Mouse (Mus musculus): ENCODE measurements around the gene Hba-x. TPM values are rescaled to one million over a fixed set of nuclear protein-coding genes. Genes with fewer than 3 reads are reported as not detected.
"Not testable (repeated sequence)": the region's sequence is repeated elsewhere in the genome, so short reads cannot be mapped to it uniquely, and the experiment has no call there.

The Hba-x gene
- total RNA-seq, 2 experiments from 2014 or later = not detected

DNA sequence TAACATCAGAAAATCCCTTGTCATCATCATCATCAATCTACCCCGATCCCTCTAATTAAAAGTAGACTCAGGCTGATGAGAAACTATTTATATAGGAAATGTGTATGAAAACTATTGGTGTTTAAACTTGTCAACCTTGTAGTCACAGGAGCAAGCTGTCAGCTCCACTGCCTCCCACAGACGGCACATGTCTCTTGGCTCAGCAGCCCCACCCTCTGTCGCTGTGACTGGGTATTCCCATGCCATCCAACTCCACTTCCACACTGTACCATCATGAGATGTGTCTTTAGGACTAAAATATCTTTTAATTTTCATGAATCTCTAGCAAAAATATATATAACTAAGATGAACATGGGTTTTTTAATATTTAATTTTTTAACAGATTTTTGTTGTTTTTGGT is 27.9 kb upstream of the Hba-x start:
- no peak for DNase-seq (ENCODE audit: low spot score in 2 of 2)

GRCm38 (mm10) chr11:32250880-32251763 is 25.1 kb upstream of the Hba-x start:
- DNase-seq (ENCODE audit: low spot score in 2 of 2) = no peak

GRCm38 (mm10) chr11:32253121-32253520 is 23.1 kb upstream of the Hba-x start:
- no peak for DNase-seq (ENCODE audit: low spot score in 2 of 2)

DNA sequence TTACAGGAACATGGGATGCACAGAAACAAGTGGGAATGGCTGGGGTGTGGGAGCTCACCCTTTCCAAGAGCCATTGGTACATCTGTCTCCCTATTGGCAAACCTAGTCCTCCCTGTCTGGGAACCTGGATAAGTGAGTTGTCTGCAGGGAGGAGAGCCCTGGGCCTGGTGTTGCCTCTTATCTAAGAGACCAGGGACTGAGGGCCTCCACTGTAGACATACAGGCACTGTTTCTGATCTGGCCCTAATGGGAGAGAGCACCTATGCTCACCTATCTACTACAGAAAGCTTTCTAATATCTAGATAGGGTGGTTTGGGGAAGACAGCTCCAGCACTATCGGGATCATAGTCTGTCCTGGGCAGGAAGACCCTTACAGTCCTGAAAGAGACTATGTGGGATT is 20.1 kb upstream of the Hba-x start:
- no peak for DNase-seq (ENCODE audit: low spot score in 2 of 2)

- no peak for DNase-seq (ENCODE audit: low spot score in 2 of 2)
These were observed 19.6 kb upstream of the Hba-x start for GRCm38 (mm10) chr11:32256566-32256965.

DNA sequence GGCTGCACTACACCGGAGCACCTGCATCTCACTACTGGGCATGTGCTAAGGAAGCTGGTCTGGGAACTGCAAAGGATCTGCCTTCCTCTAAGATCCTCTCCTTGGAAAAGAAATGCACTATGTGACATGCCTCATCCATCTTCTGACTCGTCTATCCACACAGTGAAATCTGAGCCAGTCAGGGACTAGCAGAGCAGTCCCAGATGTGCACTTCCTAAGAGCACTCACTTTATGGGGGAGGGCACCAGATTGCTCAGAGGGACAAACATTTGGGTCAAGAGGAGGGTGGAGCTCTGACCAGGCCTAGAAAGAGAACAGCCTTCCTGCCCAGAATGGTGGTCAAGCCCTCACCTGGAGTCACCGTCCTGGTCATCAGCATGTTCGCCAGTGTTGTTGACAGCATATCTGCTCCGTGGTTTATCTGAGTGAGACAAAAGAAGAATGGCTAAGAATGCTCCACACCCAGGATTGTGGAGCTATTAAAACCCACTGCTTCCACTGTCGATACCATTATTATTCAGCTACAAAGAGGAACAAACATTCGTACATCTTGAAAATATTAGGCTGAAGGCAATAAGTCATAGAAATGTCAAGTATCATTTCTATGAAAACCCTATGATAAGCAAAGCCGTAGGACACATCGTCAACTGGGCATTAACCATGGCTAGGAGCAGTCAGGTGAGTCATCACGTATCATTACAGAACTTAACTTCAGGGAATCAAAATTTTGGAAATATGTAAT is 13.4 kb upstream of the Hba-x start:
- DNase-seq (ENCODE audit: low spot score in 2 of 2) = no peak

DNA sequence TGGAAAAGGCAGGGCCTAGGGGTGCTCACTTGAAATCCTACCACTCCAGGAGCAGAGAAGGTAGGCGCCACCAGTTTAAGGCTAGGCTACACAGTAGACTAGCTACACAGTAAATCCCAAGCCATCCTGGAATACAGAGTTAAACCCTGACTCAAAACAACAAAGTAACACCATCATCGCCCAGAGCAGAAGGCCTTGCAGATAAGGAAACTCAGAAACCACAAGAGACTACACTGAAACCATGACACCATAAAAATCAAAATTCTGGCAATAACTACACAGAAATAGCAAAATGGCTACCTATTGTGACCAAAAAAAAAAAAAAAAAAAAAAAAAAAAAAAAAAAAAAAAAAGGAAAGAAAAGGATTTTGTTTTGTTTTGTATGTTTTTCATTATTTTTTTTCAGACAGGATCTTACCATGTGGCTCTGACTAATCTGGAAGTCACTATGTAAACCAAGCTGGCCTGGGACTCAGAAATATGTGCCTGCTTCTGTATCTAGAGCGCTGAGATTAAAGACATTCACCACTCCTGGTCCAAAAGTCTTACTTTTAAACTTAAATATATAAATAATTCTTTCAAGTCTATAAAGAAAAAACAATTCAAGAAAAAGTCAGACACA is 11.0 kb upstream of the Hba-x start:
- DNase-seq (ENCODE audit: low spot score in 2 of 2) = no peak

DNA sequence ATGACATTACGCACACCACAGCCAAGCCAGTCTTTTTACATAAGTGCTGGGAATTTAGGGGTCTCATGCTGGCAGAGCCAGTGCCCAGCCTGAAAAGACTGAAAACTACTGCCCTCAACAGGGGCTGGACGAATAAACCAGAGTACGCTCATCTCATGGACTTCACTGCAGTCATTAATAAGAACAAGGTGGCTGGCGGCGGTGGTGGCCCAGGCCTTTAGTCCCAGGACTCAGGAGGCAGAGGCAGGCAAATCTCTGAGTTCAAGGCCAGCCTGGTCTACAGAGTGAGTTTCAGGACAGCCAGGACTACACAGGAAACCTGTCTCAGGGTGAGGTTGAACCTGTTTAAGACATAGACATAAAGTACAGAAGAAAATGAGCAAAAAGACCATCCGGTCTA is 10.0 kb upstream of the Hba-x start:
- DNase-seq (ENCODE audit: low spot score in 2 of 2) = no peak

- DNase-seq (ENCODE audit: low spot score in 2 of 2) = no peak
These were observed 9.4 kb upstream of the Hba-x start for GRCm38 (mm10) chr11:32266776-32267175.

GRCm38 (mm10) chr11:32267188-32267884 is 8.9 kb upstream of the Hba-x start, which contains the start of gene Nprl3:
TSS of gene Nprl3 (minus strand) at chr11:32267707.
- DNase-seq (ENCODE audit: low spot score in 2 of 2) = peak; percentile 97

DNA sequence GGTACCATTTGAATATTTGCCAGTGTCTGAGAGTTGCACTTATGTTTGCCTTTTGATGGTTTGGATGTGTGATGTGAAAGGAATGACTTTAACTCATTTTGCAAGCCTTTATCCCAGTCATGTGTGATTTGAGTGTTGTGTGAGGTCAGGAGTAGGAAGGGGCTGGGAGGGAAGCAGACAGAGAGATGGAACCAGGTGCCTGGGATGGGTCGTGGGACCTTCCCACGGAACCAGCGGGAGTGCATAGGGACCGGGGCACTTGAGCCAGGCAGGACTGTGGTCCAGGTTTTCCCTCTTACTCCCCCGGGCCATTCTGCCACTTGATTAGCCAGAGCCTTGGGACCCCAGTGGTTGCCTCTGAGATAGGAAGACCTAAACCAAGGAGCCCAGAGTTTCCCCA is 8.2 kb upstream of the Hba-x start:
- DNase-seq (ENCODE audit: low spot score in 2 of 2) = no peak

DNA sequence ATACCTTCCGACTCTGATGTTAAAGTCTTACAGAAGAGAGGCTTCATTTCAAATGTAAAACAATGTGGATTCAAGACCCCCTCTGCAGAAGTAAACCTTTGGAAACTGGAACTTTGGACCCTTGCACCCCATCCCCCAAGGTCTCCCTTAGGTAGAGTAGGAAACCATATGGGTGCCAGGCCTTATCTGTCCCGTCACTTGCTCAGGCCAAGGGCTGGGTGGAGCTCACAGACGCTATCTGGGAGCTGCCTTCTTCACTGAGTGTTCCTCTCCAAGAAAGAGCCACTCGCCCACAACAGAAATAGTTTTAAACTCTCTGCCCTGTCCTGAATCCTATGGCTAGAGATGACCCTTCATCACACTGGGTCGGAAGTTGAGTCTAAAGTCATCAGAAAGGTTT is 7.2 kb upstream of the Hba-x start:
- DNase-seq (ENCODE audit: low spot score in 2 of 2) = no peak

DNA sequence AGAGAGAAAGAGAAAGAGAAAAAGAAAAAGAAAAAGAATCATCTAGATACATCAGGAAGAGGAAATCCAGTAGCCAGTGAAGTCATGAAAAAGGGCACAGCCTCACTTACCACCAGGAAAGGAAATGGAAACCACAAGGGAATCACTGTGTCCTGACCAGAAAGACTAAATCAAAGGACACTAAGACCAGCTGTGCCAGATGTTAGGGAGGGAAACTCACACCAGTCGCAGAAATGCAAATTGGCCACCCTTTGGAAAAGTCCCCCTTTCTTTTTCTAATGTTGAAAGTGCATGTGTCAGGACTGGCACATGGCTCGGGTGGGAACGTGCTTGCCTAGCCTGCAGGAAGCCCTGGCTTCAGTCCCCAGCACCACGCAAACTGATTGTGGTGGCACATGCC is 5.0 kb upstream of the Hba-x start:
- DNase-seq (ENCODE audit: low spot score in 2 of 2) = no peak

GRCm38 (mm10) chr11:32277736-32278457 is 1.7 kb downstream of the Hba-x start:
- DNase-seq (ENCODE audit: low spot score in 2 of 2) = no peak

- DNase-seq (ENCODE audit: low spot score in 2 of 2) = no peak
These were observed 2.3 kb downstream of the Hba-x start for GRCm38 (mm10) chr11:32278458-32278957.

GRCm38 (mm10) chr11:32280646-32281045 is 4.4 kb downstream of the Hba-x start:
- no peak for DNase-seq (ENCODE audit: low spot score in 2 of 2)

GRCm38 (mm10) chr11:32281416-32282144 is 5.4 kb downstream of the Hba-x start:
- DNase-seq (ENCODE audit: low spot score in 2 of 2) = no peak

DNA sequence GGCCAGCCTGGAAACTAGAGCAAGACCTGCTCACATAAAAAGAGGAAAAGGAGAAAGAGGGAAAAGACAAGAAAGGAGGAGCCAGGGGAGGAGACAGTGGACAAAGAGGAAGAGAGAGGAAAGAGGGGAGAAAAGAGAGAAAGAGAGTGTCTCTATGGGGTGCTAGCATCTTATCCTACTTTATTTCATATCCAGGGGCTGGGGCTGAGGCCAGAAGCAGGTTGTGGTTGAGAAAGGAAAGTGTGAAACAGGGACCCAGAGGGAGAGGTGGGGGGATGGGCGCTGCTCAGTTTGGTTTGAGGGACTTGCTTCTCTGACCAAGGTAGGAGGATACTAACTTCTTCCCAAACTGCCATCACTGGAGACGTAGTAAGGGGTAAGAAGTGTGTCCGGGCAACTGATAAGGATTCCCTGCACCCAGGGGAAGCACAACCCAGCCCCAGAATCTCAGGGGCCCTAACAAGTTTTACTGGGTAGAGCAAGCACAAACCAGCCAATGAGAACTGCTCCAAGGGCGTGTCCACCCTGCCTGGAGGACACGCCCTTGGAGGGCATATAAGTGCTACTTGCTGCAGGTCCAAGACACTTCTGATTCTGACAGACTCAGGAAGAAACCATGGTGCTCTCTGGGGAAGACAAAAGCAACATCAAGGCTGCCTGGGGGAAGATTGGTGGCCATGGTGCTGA is 7.0 kb downstream of the Hba-x start, which contains the start of gene Hba-a1:
Gene Hba-a1, plus strand, starts transcription at position 421 of the 687 bp plus-strand sequence.
- not testable (repeated sequence) for DNase-seq (ENCODE audit: low spot score in 2 of 2)

GRCm38 (mm10) chr11:32284582-32284981 is 8.4 kb downstream of the Hba-x start:
- not testable (repeated sequence) for DNase-seq (ENCODE audit: low spot score in 2 of 2)

All from gastrocnemius, postnatal 4 days (tissue).